In the genomic region with DNA sequence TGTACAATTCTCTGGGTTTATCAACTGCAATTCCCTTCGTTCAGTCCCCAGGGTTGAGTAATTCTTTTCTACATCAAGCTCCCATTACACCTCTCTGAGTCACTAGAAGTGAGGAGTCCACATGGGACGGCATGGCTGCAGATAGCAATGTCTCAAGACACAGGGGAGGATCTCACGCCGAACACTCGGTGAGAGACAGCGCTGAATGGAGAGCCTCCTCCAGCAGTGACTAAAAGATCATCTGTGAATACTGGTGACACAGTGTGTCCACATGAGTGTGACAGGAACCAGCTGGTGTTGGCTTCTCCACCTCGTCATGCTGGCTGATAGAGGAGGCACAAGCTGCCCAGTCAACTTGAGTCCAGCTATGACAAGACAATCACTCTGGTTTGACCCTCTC, we compare ENCODE assay signal across 28 mouse cellular contexts. TPM values are rescaled to one million over a fixed set of nuclear protein-coding genes. Genes with fewer than 3 reads are reported as not detected.
DNase-seq lines count a peak whose midpoint lies in the region; ATAC-seq and TF ChIP-seq lines count a peak whose summit lies in the region.
"Had no signal": no experiment of that assay in that cellular context is flagged by ENCODE, and none has a peak within 500 bp of the region (broad histone marks: within the 10 kb centered on the region; RNA-seq: fewer than 3 reads in every experiment).

No protein-coding gene starts in this region.

- peak; percentile 43 for ATAC-seq in lung, embryonic 16.5 days (ENCODE audit: low read depth)
- ATAC-seq in stomach, postnatal 0 days (ENCODE audit: low FRiP score, low TSS enrichment) = 0 out of 2 replicates have a peak, but pooled peaks have one; percentile 32
- ATAC-seq: forebrain, embryonic 13.5 days; forebrain, embryonic 16.5 days; Patski had no signal

- H3K4me2 ChIP-seq in lung, embryonic 16.5 days (ENCODE audit: low read depth, low read length) = no peak overlapping the region
- no peak overlapping the region for H3K4me2 ChIP-seq in stomach, postnatal 0 days (replicated peaks; ENCODE audit: low read depth)
- H3K4me2 ChIP-seq: forebrain, embryonic 13.5 days; heart, embryonic 13.5 days; hindbrain, embryonic 14.5 days had no signal

- TF ChIP-seq CTCF in stomach, postnatal 0 days (IDR thresholded peaks at IDR 0.05; ENCODE audit: low read depth) = no peak

- no peak overlapping the region for H3K9ac ChIP-seq in lung, embryonic 16.5 days (ENCODE audit: low read length)
- no peak overlapping the region for H3K9ac ChIP-seq in stomach, postnatal 0 days (ENCODE audit: low read length)
- H3K9ac ChIP-seq: forebrain, embryonic 13.5 days; heart, embryonic 13.5 days; hindbrain, embryonic 14.5 days had no signal

- no peaks in the 10 kb centered on the region for H3K9me3 ChIP-seq in lung, embryonic 16.5 days (ENCODE audit: control insufficient read depth, low read length)
- H3K9me3 ChIP-seq in stomach, postnatal 0 days (ENCODE audit: control insufficient read depth, low read length) = no peaks in the 10 kb centered on the region
- H3K9me3 ChIP-seq: forebrain, embryonic 10.5 days; forebrain, embryonic 13.5 days; G1E; heart, embryonic 10.5 days; heart, embryonic 13.5 days had no signal

- no peak overlapping the region for H3K27ac ChIP-seq in lung, embryonic 16.5 days (ENCODE audit: low read length)
- 0 out of 2 replicates have a peak overlapping the region, but pooled peaks have one; percentile 24 for H3K27ac ChIP-seq in stomach, postnatal 0 days (replicated peaks)
- H3K27ac ChIP-seq: forebrain, embryonic 10.5 days; forebrain, embryonic 13.5 days; gastrocnemius, adult 2 months; heart, adult 2 months; heart, embryonic 10.5 days; heart, embryonic 13.5 days; hindbrain, embryonic 14.5 days had no signal

- no peaks in the 10 kb centered on the region for H3K27me3 ChIP-seq in lung, embryonic 16.5 days (ENCODE audit: control insufficient read depth, insufficient read depth, low read depth, low read length)
- no peaks in the 10 kb centered on the region for H3K27me3 ChIP-seq in stomach, postnatal 0 days (ENCODE audit: control insufficient read depth, insufficient read depth, low read length)
- H3K27me3 ChIP-seq: CH12.LX; forebrain, embryonic 13.5 days; heart, embryonic 13.5 days; Patski had no signal

- H3K36me3 ChIP-seq in lung, embryonic 16.5 days (ENCODE audit: control insufficient read depth, insufficient read depth, low read length) = no peaks in the 10 kb centered on the region
- no peaks in the 10 kb centered on the region for H3K36me3 ChIP-seq in stomach, postnatal 0 days (ENCODE audit: control insufficient read depth, insufficient read depth, low read length)
- H3K36me3 ChIP-seq: forebrain, embryonic 10.5 days; G1E; heart, embryonic 10.5 days; heart, embryonic 13.5 days had no signal

- 51% methylated on average over 7 of the region's 7 CpGs for WGBS in lung, embryonic 16.5 days
- 67% methylated on average over 7 of the region's 7 CpGs for WGBS in stomach, postnatal 0 days

- H3K4me3 ChIP-seq in lung, embryonic 16.5 days (ENCODE audit: low read length) = no peak overlapping the region
- no peak overlapping the region for H3K4me3 ChIP-seq in stomach, postnatal 0 days (ENCODE audit: low read depth, low read length)
- H3K4me3 ChIP-seq: forebrain, embryonic 10.5 days; forebrain, embryonic 13.5 days; gastrocnemius, adult 2 months; heart, adult 2 months; heart, embryonic 10.5 days; heart, embryonic 13.5 days had no signal

- TF ChIP-seq EP300 in stomach, postnatal 0 days (optimal IDR thresholded peaks at IDR 0.05) = no peak

- H3K4me1 ChIP-seq in lung, embryonic 16.5 days (replicated peaks; ENCODE audit: control insufficient read depth, insufficient read depth, low read length) = no peaks in the 10 kb centered on the region
- no peaks in the 10 kb centered on the region for H3K4me1 ChIP-seq in stomach, postnatal 0 days (replicated peaks; ENCODE audit: control insufficient read depth, insufficient read depth)
- H3K4me1 ChIP-seq: forebrain, embryonic 10.5 days; forebrain, embryonic 13.5 days; heart, embryonic 10.5 days; heart, embryonic 13.5 days had no signal

- peak; percentile 57 for DNase-seq in heart, adult 11 months
- DNase-seq in heart, adult 18-20 months = no peak
- no peak for DNase-seq in lung, adult 18-20 months
- DNase-seq in 3T3-L1 (ENCODE audit: low read depth, low spot score) = peak; percentile 15
- no peak for DNase-seq in stomach, postnatal 0 days (ENCODE audit: low spot score)
- DNase-seq in right cerebral cortex, adult 2 months (ENCODE audit: low spot score in 2 of 2) = no peak
- DNase-seq: adrenal gland, postnatal 10 days; adrenal gland, postnatal 36 days; B cell, adult 2 months; cerebellum, adult 18-20 months; cerebellum, adult 9-10 months; cerebellum, postnatal 14 days; gastrocnemius, adult 2 months; gastrocnemius, postnatal 14 days; heart, adult 2 months; heart, postnatal 14 days; heart, postnatal 4 days had no signal

RNA-seq across cellular contexts. Expression of a gene that starts 6.2 kb away (rescaled TPM):
- total RNA-seq in heart, adult 18-20 months (2021) = 100 to 1,000 TPM; 170 to 189 TPM
- polyA plus RNA-seq in lung, embryonic 16.5 days (2015; fragmentation: Nextera tagmentation; extraction: Ambion mirVana) = 47.8 and 50.3 TPM in 2 replicates
- polyA plus RNA-seq in stomach, postnatal 0 days (2015; fragmentation: Nextera tagmentation; extraction: Ambion mirVana) = 79.7 and 91.0 TPM in 2 replicates

RNA-seq across cellular contexts. Expression of a gene that starts 33.5 kb away (rescaled TPM):
- total RNA-seq in heart, adult 18-20 months (2021) = 100 to 1,000 TPM; 119 to 124 TPM
- polyA plus RNA-seq in lung, embryonic 16.5 days (2015; fragmentation: Nextera tagmentation; extraction: Ambion mirVana) = 46.3 and 48.0 TPM in 2 replicates
- 16.6 and 18.5 TPM in 2 replicates for polyA plus RNA-seq in stomach, postnatal 0 days (2015; fragmentation: Nextera tagmentation; extraction: Ambion mirVana)

RNA-seq across cellular contexts. Expression of a gene that starts 52.0 kb away (rescaled TPM):
- not detected for total RNA-seq in heart, adult 18-20 months (2021)
- polyA plus RNA-seq in lung, embryonic 16.5 days (2015; fragmentation: Nextera tagmentation; extraction: Ambion mirVana) = 1.0 and 4.6 TPM in 2 replicates
- 2.7 and 5.4 TPM in 2 replicates for polyA plus RNA-seq in stomach, postnatal 0 days (2015; fragmentation: Nextera tagmentation; extraction: Ambion mirVana)
- total RNA-seq: CH12.LX; G1E; gastrocnemius, adult 2 months; gastrocnemius, postnatal 14 days had no signal
- polyA plus RNA-seq: forebrain, embryonic 13.5 days; G1E; hindbrain, embryonic 11.5 days; hindbrain, embryonic 14.5 days had no signal

Comparison
In these comparisons a context has a peak if more than half of its experiments do, and no peak if none do; other contexts are left out.
1. DNase-seq: peak in heart, adult 11 months (single experiment) and 3T3-L1 (single experiment); none in heart, adult 18-20 months (0 of 2), lung, adult 18-20 months (0 of 2), stomach, postnatal 0 days (single experiment) and right cerebral cortex, adult 2 months (0 of 2).